Mouse (Mus musculus) kidney, adult 9 months (tissue): ENCODE results near the gene Dlx6.
A peak's percentile ranks its signal among the peaks of the same experiment; 100 is the strongest.

Experiments used
- DNase-seq: peaks from one replicate; pipeline ENCODE4 v3.0.0; 2022

Dlx6 gene

DNA sequence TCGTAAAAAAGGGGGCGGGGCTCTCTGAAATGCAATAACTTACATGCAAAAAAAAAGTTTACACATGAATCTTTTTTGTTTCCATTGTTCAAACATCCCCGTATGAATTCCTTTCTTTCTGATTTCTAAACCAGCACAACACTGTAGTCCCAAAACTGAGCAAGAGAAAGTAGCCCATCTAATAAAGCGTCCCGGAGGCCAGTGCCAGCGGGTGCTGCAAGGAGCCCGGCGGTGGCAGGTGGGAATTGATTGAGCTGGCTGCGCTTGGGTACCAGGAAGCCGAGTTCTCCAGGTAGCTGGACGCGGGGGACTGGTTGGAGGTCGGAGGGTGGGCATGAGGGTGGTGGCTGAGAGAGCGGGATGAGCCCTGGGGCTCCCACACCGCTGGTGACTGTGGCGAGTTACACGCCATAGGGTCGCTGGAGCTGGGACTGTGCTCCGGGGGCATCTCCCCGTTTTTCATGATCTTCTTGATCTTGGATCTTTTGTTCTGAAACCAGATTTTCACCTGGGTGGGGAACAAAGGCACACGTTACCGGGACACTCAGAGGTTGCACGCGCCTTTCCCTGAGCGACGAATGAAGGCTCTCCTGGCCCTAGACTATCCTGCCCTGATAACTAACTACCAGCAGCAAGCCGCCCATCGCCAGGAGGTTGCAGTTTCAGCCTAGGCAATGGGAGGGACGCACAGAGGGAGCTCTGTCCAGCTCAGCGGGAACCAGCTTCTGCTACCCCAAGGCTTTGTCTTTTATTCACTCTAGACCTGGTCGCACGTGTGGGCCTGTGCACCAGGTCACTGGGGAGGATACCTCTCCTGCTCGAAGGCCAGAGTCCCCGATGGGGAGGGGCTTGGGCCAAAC lies 15.1 kb downstream of the Dlx6 start:
- DNase-seq = no peak

DNA sequence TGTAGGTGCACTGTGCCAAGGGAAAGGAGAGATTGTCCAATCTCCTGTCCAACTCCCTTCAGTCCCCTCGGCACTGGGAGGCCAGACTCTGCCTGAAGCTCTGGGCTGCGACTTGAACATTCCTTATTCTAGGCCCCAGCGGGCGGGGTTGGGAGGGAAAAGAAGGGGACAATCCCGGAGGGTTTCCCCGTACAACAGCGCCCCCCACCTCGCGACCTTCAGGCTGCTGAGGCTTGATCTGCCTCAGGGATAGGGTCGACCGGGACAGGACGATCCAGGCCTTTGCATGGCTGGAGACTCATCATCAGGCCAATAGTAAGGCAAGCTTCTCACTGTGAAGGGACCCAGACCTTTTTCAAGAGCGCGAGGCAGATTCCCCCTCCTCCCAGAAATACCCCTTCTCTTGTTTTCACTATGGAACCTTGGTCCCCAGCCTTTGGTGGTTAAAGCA lies 15.7 kb downstream of the Dlx6 start:
- DNase-seq = no peak

DNA sequence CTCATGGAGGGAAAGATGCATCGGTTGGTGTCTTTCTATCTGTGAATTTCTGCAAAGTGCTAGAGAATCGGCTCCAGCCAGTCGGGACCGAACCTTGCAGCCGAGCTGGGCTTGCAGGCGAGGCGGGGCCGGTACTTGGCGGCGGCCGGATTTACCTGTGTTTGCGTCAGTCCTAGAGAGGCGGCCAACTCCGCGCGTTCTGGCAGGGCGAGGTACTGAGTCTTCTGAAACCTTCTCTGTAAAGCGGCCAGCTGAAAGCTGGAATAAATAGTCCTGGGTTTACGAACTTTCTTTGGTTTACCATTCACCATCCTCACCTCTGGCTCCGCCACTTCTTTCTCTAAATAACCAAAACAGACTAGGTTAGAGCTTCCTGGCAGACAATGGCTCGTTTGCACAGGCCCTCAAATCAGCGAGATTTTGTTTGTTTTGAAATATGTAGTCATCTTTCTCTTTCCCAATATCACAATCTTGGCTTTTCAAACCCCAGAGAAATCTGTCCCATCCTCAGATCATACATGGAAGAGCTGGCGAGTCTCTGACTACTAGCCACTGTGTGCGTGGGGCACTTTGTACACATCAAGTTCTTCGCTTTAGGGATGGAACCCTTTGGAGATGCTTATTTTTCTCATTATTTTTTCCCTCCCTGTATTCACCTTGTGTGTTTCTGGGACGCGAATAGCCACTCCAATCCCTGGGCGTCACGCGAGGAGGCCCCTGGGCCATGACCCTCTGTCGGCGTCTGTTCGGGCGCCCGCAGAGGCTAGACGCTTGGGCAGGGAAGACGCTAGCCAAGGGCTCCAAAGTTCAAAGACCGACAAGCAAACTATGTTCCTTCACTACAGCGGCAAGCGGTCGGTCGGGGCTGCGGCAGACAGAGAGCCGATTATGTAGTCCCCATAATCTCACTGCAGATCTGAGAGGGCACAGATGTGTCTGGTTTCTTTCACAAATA lies 16.5 kb downstream of the Dlx6 start:
- DNase-seq = peak; percentile 54

DNA sequence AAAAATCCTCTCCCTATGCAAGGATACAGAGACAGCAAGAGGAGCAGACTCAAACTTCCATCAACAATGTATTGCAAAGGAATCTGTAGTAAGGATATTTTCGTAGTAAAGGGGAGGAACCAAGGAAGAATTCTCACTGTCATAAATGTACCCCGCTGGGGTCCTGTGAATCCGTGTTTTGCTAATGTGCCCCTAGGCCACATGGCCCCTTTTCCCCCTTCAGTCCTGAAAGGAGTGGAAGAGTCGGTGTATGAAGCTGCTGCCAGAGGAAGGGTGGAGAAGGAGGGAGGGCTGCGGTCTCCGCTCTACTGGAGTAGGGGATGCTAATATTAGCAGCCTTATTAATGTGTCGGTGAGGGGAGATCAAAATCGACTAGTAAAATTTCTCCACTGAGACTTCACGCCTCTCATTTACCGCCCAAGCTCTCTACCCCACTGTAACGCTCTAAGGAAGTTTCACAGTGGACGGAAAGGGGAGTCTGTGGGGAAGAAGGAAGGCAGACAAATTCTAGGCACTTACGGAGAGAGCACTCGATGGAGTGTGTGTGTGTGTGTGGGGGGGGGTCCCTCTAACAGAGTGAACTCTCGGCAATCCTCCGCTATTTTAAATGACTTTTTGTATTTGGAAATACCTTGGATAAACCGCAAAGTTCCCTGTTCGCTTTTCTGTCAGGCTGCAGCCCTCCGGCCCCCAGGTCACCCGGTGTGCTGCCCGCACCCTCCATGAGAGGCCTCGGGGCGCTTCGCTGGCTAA lies 17.4 kb downstream of the Dlx6 start:
- DNase-seq = no peak

DNA sequence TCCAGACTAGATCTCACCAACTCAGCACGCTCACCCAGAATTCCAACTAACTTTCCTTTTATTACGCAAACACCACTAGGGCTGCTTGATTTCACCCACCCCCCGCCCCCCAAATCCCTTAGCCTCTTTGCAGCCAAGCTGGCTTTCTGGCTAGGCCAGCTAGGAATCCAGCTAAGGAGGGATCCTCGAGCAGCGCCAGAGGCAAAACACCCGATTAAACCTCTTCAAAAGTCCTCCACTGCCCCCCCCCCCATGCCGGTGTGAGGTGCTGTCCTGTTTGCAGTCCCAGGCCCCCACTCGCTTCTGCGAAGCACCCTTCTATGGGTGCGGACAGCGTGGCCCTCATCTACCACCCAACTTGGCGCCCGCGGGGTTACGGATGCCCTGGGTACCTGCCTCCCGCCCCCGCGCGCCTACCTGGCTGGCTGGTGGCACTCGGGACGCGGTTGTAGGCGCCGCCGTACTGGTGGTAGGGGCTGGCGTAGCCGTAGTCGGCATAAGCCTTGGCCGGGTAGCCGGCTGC lies 18.0 kb downstream of the Dlx6 start:
- no peak for DNase-seq

DNA sequence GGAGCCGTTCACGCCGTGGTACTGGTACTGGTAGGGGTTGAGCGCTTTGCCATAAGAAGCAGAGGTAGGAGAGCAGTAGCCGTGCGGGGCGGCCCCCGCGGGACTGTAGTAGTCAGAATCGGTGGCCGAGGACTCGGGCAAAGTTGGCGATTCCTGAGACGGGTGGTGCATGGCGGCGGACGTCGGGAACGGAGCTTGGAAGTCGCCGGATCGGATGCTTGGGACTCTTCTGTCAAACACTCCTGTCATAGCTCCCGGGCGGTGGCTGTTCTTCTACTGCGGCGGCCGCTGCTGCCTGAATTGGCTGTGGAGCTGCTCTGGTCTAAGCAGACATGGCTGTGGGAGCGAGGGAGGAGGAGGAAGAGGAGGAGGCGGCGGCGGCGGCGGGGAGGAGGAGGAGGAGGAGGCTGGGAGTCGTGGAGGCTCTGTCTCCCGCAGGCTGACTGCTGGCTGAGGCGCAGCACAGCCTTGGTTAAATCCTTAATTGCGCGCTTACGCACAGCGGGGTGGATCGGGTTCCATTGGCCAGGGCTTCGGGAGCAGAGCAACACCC lies 18.6 kb downstream of the Dlx6 start, which contains the start of gene Dlx5:
Dlx5 (minus strand) TSS at position 448 of the 553 bp plus-strand sequence.
- no peak for DNase-seq

DNA sequence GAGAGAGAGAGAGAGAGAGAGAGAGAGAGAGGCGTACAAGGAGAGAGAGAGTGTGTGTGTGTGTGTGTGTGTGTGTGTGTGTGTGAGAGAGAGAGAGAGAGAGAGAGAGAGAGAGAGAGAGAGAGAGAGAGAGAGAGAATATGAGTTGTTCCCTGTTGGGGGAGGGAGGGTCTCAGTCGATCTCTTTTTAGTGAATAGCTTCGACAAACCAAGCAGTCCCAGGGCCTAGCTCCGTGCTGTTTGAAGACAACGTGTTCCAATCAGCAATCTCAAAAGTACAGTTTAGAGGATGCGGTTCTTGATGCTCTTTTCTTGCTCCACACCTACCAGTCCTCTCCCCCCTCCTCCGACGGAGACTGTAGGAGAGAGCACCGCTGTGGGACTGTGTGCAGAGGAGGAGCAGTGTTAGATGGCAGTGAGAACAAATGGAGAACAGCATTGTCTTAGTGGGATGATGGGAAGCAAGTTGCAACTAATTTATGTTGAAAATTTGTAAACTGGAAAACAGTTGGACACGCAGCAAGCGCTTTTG lies 19.2 kb downstream of the Dlx6 start:
- no peak for DNase-seq

DNA sequence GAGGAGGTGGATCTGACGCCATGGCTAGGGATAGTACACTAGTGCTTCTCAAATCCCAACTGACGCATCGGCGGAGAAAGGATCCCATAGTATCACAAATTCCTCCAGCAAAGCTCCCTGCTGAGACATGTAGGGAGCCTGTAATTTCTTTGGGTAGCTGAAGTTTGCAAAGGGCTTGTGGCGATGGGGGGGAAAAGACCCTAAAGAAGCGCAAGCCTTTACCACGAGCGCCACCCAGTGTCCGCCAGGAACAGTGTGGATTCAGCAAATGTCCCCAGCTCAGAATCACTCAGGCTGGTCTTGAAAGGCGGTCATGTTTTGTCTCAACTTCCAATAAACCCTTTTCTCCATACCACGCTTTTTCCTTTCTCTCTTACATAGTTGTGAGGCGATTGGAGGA lies 21.8 kb downstream of the Dlx6 start:
- DNase-seq = no peak

DNA sequence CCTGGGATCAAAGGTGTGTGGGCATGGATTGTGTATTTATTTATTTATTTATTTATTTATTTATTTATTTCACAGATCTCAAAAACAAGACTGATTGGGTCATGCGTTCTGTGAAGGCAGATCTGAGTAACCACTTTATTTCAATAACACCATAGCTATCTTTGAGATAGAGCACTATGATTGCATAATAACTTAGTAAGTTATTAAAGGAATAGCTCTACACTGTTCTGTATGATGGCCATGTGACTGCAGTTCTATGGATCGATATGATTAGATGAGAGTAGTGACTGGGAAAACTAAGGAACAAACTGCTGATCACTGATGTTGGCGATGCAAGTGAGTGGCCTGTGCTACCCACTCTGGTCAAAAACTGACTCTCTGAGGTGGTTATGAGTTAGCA lies 23.1 kb downstream of the Dlx6 start:
- DNase-seq = no peak

DNA sequence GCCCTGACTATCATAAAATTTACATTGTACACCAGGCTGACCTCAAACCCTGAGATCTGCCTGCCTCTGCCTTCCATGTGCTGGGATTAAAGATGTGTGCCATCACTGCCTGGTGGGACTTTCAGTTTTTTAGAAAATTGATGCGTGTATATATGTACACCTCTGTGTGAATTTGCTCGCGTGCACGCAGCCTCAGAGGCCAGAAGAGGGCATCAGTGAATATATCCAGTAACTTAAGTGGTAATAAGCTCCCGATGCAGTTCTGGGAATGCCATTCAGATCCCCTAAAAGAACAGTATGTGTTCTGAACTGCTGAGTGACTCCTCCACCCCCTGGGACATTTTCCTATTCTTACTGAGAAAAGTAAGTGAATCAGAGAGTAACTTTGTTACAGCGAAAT lies 26.9 kb downstream of the Dlx6 start:
- no peak for DNase-seq

DNA sequence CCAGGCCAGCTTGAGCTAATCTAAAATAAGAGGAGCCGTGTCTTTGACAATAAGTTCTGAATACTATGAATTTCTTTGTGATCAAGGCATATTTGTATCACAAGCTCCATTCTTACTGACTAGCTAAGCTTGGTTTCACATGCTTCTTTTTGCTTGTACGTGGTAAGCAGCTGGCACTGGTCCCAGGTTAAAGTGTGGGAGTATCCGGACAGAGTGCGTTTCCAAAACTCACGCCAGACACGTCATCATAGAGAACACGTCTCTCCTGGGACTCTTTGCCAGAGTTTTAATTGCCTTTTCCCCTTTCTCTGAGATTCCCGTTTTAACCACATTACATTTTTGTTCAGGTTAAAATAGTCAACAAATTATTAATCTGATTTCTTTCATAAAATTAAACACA lies 46.5 kb downstream of the Dlx6 start:
- peak; percentile 55 for DNase-seq

DNA sequence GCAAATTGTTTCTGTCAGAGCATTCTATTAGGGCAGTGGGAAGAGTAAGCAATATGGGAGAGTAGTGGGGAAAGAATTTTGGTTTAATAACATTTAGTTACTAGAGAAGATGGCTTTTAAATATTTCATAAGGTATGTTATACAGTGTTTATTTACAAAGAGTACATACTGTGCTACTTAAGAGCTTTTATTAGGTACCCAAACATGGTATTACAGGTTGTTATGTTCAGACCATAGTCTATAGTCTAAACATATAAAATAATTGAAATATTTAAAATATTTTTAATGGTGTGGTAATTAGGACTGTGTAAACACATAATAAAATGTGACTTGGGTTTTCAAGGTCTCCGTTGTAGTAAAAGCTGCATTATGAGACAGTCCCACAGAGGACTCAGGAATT lies 51.2 kb downstream of the Dlx6 start:
- DNase-seq = no peak

DNA sequence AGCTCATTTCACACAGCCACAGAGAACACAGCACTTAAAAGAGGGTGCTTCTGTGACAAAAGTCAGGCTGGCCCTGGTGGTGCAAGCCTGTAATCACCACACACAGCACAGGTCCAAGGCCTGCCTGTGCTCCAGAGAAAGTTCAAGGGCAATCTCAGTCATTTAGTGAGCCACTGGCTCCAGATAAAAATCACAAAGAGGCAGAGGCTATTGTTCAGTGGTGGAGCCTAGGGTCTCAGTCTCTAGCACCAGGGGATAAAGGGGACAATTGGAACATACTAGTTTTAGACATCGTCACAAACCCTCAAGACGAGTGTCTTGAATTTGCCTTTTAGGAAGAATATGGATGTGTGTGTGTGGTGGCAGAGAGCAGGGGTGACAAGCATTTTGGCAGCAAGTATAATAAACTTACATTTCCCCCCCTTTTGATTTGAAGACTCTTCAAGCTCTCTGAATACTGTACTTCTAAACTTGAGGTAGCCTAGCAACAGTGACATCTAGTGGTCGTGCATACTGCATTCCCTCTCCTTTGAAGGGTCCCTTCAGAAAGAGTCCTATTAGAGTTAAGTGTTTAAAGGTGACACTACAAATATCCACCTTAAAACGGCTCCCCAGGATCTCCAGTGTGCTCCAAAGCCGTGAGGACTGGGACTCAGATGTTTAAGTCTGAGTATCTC lies 51.9 kb downstream of the Dlx6 start:
- peak; percentile 55 for DNase-seq

DNA sequence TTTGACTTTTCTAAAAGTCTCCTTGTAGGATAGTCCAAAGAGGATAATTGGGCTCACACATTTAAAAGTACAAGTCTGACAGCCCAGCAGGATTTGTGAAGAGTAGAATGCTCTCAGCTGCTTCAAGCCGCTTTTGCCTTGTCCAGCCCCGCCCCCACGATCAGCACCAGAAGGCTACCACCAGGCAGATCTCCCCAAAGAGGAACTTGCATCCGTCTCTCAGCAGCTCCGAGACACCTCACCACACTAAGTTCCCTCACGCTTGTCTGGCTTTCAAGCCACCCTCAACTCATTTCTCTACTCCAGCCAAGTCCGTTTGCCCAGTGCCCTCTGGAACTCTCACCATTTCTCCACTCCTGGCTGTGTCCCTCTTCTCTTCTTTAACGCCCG lies 52.4 kb downstream of the Dlx6 start:
- no peak for DNase-seq

DNA sequence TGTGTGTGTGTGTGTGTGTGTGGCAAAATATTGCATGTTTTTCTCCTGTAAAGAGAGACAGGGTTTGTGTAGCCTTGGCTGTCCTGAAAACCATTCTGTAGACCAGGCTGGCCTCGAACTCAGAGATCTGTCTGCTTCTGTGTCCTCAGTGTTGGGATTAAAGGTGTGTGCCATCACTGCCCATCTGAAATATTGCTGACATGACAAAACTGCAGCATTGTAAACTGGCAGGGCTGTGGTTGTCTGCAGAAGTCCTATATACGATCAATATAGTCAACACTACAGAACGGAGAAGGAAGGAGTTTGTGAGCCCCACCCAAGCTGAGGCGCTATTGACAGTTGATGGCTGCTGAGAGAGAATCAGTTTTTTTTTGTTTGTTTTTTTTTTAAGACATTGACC lies 54.2 kb downstream of the Dlx6 start:
- DNase-seq = no peak
